Mouse (Mus musculus): ENCODE results near the gene Unc45b.

GRCm38 (mm10) chr11:82945636-82946035 is 35.3 kb downstream of the Unc45b start:
- TF ChIP-seq POLR2A (IDR thresholded peaks at IDR 0.05; ENCODE audit: low read depth, low read length) (no peak), CTCF (IDR thresholded peaks at IDR 0.05; ENCODE audit: extremely low read depth, insufficient read length, insufficient replicate concordance, low read depth, low read length) (no peak)

Data from small intestine, adult 2 months (tissue).